Mouse (Mus musculus): Measurements from ENCODE around the gene C3.

Gene C3

DNA sequence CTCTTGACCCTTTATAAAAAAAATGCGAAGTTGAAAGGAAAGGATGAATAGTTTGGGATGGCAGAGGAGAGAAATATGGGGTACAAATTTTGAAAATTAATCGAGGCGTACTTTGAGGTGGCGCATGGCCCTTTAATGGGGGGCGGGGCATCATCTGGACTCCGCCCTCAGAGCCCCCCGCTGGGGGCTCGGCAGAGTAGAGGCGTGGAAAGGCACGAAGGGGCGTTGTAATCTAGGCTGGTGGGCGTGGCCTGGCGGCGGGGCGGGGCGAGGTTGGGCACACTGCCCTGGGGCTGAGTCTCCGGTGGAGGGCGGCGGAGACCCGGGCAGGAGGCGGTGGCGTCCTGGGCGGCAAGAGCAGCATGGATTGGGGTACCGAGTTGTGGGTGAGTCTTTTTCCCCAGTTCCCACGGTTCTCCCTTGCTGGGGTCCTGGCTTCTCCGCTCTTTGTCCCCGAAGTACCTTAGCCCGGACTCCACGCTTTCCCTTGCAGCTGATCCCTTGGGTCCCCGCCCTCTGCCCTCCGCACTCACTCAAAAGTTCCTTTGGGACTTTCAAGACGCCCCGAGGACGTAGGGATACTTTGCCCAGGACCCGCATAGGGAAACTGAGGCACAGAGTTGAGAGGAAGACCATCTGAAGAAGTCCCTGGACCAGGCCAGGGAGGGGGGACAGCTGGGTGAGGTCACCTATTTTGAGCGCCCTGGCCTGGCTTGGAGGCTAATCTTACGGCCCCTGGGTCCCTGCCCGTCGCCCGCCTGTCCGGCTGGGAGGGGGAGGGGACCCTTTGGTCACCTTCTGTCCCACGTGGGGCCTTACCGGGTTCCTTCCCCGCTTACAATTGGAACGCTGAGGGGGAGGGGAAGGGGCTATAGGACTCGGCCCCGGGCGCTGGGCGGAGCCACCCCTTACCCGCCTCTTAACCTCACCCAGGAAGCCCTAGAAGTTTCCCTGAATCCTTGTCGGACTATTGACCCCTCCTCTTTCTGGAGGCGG, 21.5 kb upstream of the C3 start, which contains the start of gene Trip10:
TSS of gene Trip10 (plus strand) at position 270 of the 996 bp plus-strand sequence.
- DNase-seq (ENCODE audit: low read depth, low spot score), result peak; percentile 79

DNA sequence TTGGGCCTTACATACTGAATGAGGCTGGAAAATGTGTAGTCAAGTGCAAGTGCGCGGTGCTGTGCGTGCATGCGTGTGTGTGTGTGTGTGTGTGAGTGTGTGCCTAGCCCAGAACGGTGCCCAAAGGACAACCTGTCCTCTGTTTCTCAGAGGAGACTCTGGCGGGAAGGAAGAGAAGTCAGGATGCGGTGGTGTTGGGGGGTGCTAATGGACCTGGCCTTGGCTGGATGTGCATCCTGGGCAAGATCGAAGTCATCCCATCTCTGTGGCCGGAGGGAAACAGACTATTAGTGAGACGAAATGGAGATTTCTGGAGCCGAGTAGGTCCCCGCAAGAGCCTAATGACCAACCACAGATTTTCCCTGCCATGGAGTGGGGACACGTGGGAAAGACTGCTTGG, 20.8 kb upstream of the C3 start:
- DNase-seq (ENCODE audit: low read depth, low spot score), result peak; percentile 37

DNA sequence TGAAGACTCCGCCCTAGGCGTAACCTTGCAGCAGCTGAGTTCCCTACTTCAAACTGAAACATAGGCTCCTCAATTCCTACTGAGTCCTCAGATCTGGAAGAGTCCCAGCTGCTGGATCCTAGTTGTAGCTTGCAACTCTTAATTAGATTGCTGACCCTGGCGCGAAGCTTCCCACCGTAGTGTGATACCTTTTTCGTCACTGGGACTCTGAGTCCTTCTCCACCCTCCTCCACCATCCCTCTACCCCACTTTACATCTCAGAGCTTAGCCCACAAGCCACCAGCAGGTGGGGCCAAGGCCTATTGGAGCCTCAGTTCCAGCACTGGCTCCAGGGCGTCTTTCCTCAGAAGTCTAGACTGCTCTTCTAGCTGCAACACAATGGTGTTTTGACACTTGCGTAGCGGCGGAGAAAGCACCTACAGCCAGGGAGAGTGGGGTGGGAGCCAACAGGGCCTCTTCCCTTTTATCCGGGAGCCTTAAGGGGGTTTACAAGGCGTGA, 20.3 kb upstream of the C3 start, which contains the start of gene Gpr108:
TSS of gene Gpr108 (minus strand) at position 246 of the 499 bp plus-strand sequence.
- peak; percentile 96 for DNase-seq (ENCODE audit: low read depth, low spot score)

DNA sequence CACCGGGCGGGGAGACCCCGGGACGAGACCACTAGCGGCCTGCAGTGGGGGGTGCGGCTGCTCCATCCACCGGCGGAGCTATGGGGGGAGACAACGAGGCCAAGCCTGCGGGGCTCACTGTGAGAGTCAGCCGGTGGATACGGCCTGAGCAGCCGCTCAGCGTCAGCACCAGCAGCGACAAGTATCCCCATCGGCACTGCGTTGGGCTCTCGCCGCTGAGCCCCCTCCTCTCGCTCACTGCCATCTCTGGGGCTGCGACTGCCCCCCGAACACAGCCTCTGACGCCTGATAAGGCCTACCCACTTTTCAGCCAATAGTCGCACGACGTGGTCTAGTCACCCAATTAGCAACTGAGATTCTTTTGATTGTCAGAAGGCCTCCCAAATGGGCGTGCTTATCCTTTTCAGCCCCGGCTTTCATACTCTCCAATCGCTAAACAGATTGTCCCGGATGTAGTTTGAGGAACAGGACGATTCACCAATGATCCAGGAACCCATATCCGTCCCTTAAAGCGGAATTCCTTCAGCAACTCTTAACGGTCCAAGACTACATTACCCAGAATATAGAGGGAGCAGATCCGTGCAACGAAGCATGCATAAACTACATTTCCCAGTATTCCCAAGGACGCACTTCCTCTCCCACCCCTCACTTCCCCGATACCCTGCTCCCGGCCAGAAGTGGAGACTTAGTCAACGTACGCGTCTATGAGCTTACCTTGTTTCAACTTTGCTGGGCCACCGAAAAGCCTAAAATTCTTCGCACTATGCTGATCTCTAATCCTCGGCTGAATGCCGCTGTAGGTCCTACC, 19.7 kb upstream of the C3 start:
- DNase-seq (ENCODE audit: low read depth, low spot score), result peak; percentile 100

DNA sequence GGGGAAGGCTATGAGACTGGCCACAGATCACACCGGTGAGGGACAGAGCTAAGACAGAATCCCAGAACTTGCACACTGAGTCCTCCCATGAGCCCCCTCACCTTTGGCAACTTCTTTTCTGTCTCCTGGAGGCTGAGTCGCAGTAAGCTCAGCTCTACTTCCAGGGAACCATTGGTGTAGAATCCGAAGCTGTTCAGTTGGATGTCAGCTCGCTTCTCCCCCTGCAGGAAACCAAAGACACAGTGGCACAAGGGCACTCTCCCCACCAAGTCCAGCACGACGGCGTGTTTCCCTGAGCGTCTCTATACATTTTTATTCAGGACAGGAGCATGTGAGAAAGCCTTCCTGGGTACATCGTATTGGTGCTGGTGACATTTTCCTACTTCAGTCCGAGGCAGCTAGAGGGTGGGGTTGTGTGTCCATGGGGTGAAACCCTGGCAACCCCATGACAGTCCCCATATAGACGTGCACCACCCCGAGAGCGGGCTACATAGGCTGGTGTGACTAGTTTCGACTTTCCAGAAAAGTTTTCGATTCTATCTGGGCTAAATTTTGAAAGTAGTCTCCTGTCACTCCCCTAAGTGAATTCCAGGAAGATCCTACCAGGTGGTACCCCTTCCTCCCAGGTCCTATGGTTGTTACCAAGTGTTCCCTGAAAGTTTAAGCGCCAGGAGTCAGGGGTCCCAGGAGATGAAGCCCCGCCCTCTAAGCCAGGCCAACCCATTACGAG, 18.9 kb upstream of the C3 start:
- no peak for DNase-seq (ENCODE audit: low read depth, low spot score)

DNA sequence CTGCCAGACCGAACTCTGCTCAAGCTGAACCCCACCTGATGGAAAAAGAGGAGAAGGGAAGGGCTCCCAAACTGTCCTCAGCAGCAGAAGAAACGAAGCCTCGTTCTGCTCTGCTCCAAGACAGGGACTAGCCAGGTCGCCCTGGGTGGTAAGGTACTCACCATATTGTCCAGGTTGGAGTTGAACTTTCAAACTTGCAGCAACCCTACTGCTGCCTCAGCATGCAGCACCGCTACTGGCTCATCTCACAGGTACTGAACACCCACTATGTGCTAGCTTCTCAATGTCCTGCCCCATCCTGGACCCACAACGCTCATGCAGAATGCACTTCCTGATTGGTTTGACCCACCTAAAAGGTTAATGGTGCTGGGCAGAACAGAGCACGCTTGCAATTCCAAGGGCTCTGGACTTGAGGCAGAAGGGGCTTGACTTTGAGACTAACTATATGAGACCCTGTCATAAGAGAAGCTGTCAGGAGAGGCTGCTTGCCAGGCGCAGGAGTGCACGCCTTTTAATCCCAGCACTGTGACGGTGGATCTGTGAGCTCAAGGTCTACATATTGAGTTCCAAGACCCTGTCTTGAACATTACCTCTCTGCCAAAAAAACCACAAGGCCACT, 17.5 kb upstream of the C3 start:
- DNase-seq (ENCODE audit: low read depth, low spot score), result no peak

DNA sequence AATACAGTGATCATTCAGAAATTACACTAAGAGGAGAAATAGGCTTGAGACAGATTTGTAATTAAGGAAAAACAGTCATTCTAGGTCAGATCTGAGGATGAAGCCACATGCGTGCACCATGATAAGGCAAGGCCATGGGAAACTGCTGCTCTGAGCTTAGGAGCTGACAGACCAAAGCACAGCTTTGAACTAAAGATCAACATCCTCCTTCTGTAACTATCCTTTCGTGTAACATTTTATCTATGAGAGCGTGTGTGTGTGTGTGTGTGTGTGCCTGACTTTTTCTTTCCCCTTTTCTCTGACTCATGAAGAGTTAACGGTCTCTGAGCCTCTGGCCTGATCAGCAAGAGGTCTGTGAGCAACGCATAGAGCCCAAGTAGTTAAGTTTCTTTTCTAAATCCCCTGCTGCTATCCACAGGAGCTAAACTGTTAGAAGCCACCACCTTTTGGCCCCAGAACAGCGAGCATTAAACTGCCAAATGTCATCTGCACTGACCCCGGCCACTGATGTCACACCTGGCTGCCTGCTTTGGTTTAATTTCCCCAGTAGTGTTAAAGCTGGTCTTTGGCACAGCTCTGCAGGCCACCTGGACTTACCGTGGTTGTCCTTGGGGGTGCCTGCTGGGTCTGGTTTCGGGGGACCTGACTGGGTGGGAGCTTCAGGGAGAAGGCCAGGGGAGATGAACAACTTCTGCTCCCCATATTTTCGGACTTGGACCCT, 15.9 kb upstream of the C3 start:
- DNase-seq (ENCODE audit: low read depth, low spot score), result no peak

DNA sequence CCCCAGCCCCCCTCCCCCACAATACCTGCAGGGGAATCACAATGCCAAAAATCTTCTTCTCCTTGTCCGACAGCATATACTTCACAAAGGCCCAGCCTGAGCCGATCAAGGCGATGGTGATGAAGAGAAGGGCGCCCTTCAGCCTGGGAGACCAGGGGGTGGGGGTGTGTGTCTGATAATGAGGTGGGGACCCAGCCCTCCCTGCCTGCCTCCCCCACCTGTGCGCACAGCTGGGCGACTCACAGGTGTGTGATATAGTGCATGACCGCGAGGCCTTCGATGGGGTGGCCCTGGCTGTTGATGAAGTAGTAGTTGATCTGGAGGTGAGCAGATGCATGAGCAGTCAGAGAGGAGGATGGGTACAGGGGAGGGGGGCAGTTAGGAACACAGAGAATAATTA, 9.2 kb upstream of the C3 start:
- DNase-seq (ENCODE audit: low read depth, low spot score), result no peak

DNA sequence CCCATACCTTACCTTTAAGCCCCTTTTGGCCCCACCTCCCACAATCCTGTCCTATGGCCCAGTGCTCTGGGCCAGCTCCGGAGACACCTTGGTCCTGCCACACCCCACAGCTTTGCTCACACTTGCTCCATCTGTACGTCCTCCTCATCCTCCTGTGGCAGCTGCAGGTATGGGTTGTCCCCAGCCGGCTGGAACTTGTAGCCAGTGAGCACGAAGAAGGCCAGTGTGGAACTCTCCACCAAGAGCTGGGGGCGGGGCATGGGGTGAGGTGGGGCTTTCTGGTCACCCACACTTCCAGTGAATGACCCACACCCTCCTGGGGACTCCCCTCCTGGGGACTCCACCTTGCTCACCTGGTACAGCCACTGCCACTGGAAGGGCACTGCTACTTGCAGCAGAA, 7.9 kb upstream of the C3 start:
- no peak for DNase-seq (ENCODE audit: low read depth, low spot score)

DNA sequence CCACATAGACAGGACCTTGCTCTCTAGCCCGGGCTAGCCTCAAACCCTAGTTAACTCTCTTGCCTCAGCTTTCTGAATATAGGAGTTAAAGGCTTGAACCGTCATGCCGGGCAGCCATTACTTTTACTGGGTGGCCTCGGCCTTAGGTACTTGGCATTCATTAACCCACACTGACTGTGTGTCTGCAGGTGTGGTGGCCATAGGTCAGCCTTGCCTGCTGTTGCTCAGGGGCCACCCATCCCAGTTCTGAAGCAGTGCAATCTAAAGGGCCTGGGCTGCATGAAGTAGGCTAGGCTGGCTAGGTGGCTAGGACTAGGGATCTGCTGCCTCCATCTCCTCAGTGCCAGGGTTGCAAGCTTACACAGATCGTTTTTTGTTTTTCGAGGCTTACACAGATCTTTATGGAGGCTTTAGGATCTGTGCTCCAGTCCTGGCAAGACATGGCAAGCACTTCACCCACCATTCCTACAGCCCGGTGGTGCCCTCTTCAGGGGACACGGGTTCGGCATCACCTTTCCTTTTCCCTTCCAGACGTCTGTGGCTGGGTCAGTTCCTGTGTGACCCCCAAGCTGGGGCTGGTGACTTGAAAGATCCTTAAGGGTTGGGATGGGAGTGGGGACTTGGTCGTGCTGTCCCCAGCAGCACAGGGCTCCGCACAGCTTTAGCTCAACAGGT, 6.5 kb upstream of the C3 start:
- no peak for DNase-seq (ENCODE audit: low read depth, low spot score)

DNA sequence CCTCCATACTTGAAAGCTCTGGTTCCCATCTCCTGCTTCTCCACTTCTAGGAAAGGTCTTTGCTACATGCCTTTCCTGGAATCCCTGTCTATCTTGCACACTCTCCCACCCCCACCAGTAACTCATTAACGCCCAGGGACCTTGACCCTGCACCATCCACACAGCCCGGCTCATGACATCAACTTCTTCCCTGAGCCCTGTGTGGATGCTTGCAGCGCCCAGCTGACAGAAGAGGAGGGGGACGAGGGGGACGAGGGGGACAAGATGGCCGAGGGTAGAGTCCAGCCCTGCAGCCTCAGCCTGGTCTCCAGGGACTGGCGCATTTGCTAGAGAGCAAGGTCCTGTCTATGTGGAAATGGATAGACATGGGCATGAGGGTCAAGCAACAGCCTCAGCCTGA, 5.1 kb upstream of the C3 start:
- DNase-seq (ENCODE audit: low read depth, low spot score), result no peak

DNA sequence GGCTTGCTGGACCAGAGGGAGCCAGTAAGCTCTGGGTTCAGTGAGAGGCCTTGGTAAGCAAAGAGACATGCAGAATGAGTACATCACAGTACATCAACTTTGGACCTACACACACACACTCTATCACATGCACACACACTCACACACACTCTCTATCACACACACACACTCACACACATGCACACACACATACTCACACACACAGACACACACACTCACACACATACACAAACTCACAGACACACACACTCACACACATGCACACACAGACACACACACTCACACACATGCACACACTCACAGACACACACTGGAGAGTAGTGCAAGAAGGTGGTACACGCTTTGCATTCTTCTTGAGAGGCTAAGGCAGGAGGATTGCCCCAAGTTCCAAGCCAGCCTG, 4.3 kb upstream of the C3 start:
- DNase-seq (ENCODE audit: low read depth, low spot score), result no peak

DNA sequence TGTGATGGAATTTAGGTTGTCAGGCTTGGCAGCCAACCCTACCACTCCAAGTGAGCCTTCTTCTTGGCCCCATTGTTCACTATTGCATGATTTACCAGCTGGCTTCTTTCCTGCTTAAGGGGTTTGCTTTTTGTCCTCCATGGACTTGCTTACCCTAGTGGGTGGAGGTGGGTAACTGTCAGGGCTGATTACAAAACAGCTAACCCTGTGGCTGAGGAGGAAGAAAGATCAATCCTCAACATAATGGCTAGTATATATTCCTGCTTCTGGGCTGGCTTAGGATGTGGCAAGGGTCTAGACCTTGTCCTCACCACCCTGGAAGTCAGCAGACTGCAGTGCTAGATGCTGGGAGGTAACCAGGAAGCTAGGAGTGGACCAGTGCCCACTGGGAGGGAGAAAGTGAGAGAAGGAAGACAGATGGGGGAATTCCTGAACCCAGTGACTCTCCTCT, 3.4 kb upstream of the C3 start:
- DNase-seq (ENCODE audit: low read depth, low spot score), result no peak

DNA sequence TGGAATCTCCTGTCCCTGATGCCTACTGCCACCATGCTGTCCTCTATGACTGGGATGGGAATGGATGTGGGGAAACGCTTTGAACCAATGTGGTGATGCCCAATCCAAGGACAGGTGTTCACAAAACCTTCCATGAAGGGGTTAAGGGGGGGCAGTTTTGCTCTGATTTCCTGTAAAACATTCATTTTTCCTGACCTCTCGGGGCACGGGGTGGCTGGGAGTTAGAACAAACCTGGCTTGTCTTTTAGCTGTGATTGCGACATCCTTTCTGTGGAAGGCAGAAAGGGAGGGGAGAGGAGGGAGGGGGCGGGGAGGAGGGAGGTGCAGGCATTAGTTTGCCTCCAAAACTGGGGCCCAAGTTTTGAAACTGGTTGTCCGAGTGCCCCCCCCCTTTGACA, 2.8 kb upstream of the C3 start:
- no peak for DNase-seq (ENCODE audit: low read depth, low spot score)

DNA sequence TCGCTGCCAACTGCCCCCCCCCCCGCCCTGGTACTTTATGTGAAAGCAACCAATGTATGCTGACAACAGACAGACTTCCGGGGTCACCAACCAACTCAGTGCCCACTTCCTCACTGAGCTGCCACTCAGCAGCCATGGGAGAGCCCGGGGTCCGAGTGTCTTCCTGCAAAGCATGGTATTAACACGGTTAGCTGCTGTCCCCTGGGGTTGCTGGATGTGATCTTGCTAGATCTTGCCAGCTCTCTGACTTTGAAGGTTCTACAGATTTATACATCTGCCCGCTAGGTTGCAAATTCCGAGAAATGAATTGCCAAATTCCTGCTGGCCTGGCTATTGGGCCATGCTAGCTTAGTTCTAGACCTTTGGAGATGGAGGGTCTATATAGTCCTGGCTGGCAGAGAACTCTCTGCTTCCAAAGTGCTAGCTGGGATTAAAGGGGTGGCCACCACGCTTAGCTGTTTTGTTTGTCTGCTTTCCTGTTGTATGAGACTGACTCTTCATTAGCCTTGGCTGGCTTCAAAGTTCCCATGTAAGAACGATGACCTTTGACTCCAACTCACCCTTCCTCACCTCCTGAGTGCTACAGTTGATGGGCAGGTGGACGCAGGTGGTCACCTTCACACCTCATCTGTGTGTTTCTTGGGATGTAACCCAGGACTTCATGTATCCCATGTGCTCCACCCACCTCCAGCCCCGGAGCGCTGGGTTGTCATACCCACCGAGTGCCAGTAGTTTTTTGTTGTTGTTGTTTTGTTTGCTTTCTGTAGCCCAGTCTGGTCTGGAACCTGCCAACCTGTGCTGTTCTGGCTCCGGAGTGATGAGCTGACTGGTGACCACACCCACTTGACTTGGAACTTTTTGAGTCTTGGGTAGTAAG, 2.2 kb upstream of the C3 start:
- no peak for DNase-seq (ENCODE audit: low read depth, low spot score)

DNA sequence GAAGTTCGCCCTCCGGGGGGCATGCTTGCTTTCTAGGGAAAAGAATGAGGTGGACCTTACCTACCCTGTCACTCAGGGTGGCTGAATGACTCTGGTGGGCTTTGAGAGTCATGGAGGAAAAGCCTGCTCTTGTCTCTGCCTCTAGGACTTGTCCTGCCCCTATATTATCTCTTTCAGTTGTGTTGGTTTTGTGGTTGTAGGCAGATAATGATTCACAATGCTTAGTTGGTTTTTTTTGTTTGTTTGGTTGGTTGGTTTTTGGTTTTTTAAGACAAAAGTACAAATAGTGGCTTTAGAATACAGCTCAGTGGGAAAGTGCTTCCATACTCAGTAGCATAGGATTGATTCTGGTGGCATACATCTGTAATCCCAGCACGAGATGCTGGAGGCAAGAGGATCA, 937 bp upstream of the C3 start:
- DNase-seq (ENCODE audit: low read depth, low spot score), result no peak

DNA sequence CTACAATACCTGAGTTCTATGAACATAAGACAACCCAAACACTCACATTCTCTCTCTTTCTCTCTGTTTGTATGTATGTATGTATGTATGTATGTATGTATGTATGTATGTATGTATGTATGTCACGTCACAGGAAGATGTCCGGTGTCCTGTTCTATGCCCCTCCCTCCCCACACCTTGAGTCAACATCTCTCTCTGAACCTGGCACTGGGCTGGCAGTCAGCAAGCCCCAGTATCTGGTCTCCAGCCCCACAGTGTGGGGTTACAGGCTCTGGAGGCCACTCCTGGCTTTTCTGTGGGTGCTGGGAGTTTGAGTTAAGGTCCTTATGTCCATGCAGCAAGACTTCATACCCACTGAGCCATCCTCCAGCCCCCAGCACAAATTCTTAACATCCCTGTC, 468 bp downstream of the C3 start:
- DNase-seq (ENCODE audit: low read depth, low spot score), result no peak

DNA sequence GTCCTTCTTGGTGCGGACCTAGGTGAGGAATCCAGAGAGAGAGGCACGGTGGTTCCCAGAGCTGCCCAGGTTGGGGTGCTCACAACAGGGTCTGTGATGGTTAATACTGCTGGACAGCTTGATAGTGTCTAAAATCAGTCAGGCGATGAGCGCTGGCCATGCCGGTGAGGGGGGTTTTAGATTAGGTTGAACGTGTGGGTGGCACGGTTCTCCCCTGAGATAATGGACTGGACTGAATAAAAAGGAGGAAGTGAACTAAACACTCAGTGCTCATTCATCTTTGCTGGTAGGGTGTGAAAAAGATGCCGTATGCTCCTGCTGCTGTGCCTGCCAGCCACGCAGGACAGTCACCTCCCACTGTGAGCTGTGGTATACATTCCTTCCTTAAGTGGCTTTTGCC, 4.6 kb downstream of the C3 start:
- no peak for DNase-seq (ENCODE audit: low read depth, low spot score)

DNA sequence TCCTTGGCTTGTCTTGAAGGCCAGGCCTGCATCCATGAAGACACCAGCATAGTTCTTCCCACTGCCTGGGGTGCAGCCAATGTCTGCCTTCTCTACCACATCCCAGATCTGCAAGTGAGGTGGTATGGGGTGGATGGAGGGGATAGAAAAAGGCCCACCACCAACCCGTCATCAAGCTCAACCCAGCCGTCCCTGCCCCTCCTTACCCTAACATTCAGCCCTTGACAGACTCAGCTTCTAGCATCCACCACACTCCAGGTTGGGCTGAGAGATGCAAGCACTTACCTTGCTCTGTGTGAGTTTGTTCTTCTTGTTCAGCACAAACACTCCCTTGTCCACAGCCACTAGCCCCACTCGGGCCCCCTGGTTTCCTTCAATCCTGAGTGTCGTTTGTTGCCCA, 6.0 kb downstream of the C3 start:
- DNase-seq (ENCODE audit: low read depth, low spot score), result no peak
